Mouse (Mus musculus): ENCODE results near the gene Pakap.

Pakap gene

DNA sequence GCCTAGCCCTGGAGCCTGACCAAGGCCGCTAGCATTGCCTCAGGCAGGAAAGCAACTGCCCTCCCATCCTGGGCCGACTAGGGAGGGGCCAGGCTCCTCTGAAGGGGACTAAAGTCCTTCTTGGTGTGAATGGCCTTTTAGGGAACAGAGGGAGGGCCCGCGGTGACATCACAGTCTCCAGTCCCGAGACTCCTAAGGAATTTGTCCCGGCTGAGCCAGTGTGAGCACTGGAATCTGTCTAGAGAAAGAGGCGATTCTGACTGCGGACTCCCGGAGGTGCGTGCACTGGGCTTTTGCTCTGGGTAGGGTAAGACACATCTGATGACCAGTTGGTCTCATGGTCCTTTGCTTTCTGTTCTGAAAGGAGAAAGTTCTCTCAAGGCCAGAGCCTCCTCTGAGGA lies 277.1 kb downstream of the Pakap start:
- peak; percentile 49 for DNase-seq (ENCODE audit: low spot score)

- DNase-seq (ENCODE audit: low spot score) = no peak
Measured at GRCm38 (mm10) chr4:57845541-57846210, 277.7 kb downstream of the Pakap start.

- DNase-seq (ENCODE audit: low spot score) = no peak
Measured at GRCm38 (mm10) chr4:57846381-57846990, 278.5 kb downstream of the Pakap start.

- DNase-seq (ENCODE audit: low spot score) = no peak
Measured at GRCm38 (mm10) chr4:57846991-57847422, 279.0 kb downstream of the Pakap start.

- DNase-seq (ENCODE audit: low spot score) = no peak
Measured at GRCm38 (mm10) chr4:57847676-57848075, 279.7 kb downstream of the Pakap start.

GRCm38 (mm10) chr4:57849465-57849864 lies 281.5 kb downstream of the Pakap start:
- DNase-seq (ENCODE audit: low spot score) = no peak

GRCm38 (mm10) chr4:57851731-57852130 lies 283.8 kb downstream of the Pakap start:
- DNase-seq (ENCODE audit: low spot score) = no peak

DNA sequence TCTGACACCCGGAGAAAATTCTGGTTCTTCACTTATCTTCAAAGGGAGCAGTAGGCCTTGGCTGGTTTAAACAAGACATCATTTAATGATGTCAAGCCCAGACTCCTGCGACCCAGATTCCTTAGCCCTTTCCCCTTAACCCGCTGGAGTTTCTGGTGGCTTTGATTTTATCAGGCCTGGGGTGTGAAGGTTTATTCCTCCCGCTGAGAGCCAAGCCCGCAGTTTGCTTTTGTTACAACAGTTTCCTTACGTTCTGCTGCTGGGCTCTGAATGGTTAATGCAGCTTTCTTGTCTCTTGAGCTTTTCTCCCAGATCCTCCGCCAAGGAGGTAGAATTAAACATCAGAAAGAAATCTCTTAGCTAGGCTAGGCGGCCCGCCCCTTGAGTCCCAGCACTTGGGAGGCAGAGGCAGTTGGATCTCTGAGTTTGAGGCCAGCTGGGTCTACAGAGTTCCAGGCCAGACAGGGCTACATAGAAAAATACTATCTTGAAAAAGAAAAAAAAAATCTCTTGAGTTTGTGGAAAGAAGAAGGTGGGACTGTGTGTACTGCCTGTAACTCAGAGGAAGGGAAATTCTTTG lies 284.6 kb downstream of the Pakap start:
- no peak for DNase-seq (ENCODE audit: low spot score)

- DNase-seq (ENCODE audit: low spot score) = no peak
Measured at GRCm38 (mm10) chr4:57854181-57854580, 286.2 kb downstream of the Pakap start.

- DNase-seq (ENCODE audit: low spot score) = no peak
Measured at GRCm38 (mm10) chr4:57855281-57855941, 287.4 kb downstream of the Pakap start.

DNA sequence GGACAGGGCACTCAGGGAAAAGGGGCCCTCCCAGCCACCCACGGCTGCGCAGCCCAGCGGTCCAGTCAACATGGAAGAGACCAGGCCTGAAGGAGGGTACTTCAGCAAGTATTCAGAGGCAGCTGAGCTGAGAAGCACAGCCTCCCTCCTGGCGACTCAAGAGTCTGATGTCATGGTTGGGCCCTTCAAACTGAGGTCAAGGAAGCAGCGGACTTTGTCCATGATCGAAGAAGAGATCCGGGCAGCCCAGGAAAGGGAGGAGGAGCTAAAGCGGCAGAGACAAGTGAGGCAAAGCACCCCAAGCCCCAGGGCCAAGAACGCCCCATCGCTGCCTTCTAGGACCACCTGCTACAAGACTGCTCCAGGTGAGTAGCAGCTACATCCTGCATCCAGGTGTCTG lies 288.7 kb downstream of the Pakap start:
- no peak for DNase-seq (ENCODE audit: low spot score)

DNA sequence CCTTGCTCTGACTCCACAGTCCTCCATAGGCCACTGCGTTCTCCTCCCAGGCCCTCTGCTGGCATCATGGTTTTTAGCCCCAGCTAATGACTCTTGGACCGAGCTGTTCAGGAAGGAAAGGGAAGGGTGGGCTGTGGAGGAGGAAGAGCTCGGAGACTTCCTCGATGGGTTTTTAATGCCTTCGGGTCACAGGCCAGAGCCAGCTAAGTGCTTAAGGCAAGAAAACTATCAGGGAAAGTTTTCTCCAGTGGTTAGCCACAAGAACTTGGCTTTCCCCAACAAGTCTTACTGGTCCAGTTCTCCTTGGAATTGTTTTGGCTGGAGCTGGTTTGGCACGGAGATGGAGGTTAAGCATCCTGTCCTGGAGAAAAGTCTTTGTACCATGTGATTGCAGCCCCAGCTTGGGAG lies 292.2 kb downstream of the Pakap start:
- no peak for DNase-seq (ENCODE audit: low spot score)

- DNase-seq (ENCODE audit: low spot score) = no peak
Measured at GRCm38 (mm10) chr4:57861166-57861565, 293.2 kb downstream of the Pakap start.

- no peak for DNase-seq (ENCODE audit: low spot score)
Measured at GRCm38 (mm10) chr4:57861856-57862255, 293.9 kb downstream of the Pakap start.

- no peak for DNase-seq (ENCODE audit: low spot score)
Measured at GRCm38 (mm10) chr4:57862269-57862986, 294.4 kb downstream of the Pakap start.

DNA sequence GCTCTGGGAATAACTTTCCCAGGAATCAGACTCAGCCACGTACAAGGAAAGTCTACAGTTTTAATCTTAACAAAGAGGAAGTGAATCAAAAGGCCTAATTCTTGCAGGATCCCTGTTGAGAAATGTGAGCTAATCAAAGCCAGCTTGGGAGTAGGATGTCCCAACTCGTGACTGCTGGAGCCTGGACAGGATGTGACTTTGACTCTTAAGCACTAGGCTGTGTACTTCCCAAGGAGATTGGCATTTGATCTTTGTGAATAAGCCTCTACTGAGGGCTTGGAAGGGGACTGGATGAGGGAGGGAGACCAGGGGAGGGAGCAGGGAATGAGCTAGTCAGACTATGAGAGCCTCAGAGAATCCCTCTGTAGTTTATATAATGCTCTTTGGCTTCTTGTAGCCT lies 298.1 kb downstream of the Pakap start:
- DNase-seq (ENCODE audit: low spot score) = no peak

- no peak for DNase-seq (ENCODE audit: low spot score)
Measured at GRCm38 (mm10) chr4:57866990-57867389, 299.0 kb downstream of the Pakap start.

GRCm38 (mm10) chr4:57867454-57867853 lies 299.5 kb downstream of the Pakap start:
- no peak for DNase-seq (ENCODE audit: low spot score)

- no peak for DNase-seq (ENCODE audit: low spot score)
Measured at GRCm38 (mm10) chr4:57879137-57879536, 311.2 kb downstream of the Pakap start.

- DNase-seq (ENCODE audit: low spot score) = peak; percentile 80
Measured at GRCm38 (mm10) chr4:57879804-57880357, 311.9 kb downstream of the Pakap start.

DNA sequence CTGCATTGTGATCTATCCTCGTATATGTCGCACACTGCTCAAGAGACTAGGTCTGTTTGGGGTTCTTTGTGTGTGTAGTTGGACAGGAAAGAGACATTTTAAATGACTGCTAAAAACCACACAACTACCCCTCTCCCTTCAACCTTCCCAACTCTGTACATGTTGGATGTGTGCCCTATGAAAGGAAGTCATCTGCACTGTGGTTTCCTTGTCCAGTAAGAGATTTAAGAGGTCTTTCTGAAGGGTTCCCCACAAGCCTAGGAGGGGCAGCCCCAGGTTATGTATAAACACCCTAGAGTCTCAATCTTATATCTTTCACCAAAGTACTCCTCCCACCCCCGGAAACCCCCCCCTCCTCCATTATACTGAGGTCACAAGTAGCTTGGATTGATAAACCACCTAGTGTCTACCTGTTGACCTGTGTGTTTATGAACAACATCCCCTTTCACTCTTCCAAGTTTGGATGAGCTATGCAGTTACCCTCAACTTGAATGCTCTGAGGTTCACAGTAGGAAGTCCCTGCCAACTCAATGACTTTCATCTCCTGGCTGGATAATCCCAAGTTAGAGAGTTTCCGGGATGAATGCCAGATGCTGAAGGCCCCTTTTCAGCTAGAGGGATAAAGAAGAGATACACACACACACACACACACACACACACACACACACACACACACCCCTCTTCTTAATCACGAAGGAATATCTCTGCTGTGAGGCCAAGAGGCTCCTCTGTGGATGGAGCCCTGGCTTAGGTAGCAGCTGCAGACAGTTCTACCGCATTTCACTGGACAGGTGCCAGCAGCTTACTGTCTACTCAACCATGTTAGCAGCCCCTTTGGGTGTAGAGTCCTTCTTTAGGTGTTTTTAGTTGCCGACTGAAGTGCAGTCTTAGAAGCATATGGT lies 315.8 kb downstream of the Pakap start:
- no peak for DNase-seq (ENCODE audit: low spot score)

Measured in ovary, postnatal 14 days (tissue).